Mouse (Mus musculus): ENCODE data around the gene Tlk2. TPM values are rescaled to one million over a fixed set of nuclear protein-coding genes. Genes with fewer than 3 reads are reported as not detected.

Tlk2 gene
- 121 TPM for polyA plus RNA-seq (2014; fragmentation: Illumina TruSeq; extraction: RNeasy Lipid Tissue Mini Kit (QIAGEN cat#74804); ENCODE audit: low read depth, low replicate concordance)

DNA sequence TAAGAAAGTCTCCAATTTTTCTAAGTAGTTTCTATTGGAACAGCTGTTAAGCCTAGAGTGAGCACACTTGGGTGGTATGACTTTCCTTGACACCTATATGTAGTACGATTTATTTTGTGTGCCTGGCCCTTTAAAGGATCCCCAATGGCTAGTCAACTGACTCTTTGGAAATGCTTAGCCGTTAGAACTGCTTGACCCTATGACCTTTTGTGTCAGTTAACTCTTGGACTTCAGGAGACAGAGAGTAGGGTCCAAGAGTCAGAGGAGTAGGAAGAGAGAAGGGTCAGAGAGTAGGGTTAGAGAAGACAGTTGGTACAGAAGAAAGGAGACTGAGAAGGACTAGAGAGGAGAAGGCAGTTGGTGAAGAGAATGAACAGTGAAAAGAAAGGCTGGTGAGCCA, at the start of gene Tlk2:
Gene Tlk2 (plus strand): TSS at position 292 of the 400 bp plus-strand sequence.

DNA sequence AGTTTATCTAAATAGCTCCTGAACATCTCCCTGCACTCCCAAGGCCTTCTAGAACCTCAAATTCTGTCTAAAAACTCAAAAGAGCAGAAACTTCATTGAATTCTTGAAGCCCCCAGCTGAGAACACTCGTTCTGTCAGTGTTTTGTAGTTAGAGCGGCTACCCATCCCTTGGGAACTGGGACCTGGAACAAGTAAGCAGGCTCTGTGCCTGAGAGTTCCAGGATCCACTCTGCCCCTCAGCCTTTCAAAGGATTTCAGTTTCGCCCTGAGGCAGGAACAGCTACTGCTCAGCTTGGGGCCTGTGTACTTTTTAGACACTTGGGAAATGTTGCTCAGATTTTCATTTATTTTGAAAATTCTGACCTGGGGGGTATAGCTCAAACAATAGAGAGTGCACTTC, 32.0 kb upstream of the Tlk2 start, which contains the start of gene Gm10842:
Gene Gm10842 (plus strand): TSS at position 301 of the 400 bp plus-strand sequence.

DNA sequence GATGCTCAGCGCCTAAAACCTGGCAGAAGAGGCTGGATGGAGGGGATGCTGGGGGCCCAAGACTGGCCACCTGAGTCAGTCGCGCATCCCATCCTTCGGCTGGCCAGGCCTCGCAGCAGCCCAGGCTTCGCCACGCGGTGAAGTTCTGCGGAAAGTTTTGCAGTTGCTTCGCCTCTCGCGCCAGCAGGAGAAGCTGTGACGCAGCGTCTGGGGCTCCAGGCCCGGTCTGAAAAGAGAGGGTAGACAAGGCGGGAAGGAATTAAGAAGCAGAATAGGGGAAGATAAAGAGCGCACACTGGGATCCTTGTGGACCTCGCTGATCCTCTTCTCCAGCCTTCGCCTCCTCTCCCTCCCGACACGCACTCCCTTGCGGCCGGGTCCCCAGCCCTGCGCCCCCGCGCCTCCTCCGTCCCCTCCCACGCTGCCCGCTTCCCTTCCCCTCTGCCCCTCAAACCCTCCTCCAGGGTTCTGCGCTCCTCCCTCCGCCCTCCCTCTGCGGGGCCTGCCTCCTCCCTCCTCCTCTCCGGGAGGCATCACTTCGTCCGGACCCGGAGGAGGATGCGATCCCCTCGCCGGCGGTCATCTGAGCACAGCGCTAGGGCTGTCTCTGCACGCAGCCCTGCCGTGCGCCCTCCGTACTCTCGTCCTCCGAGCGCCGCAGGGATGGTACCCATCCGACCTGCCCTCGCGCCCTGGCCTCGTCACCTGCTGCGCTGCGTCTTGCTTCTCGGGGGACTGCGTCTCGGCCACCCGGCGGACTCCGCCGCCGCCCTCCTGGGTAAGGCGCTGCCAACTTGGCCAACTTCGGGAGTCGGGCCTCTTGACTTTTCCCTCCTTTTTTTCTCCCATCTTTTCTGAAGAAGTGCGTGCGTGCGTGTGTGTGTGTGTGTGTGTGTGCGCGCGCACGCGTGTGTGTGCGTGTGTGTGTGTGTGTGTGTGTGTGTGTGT, 113.8 kb downstream of the Tlk2 start, which contains the start of gene Mrc2:
Gene Mrc2 (plus strand): TSS at position 520 of the 948 bp plus-strand sequence.

Other genes with a start within 250 kb of the Tlk2 start
- 1.2 TPM for gene Efcab3, start 115.2 kb upstream of the Tlk2 start, polyA plus RNA-seq (2014; fragmentation: Illumina TruSeq; extraction: RNeasy Lipid Tissue Mini Kit (QIAGEN cat#74804); ENCODE audit: low read depth, low replicate concordance)
- gene Mettl2, start 52.4 kb upstream of the Tlk2 start, polyA plus RNA-seq (2014; fragmentation: Illumina TruSeq; extraction: RNeasy Lipid Tissue Mini Kit (QIAGEN cat#74804); ENCODE audit: low read depth, low replicate concordance) = 24.8 TPM
- gene Gm10842, start 31.9 kb upstream of the Tlk2 start, polyA plus RNA-seq (2014; fragmentation: Illumina TruSeq; extraction: RNeasy Lipid Tissue Mini Kit (QIAGEN cat#74804); ENCODE audit: low read depth, low replicate concordance) = not detected
- gene Mrc2, start 113.8 kb downstream of the Tlk2 start, polyA plus RNA-seq (2014; fragmentation: Illumina TruSeq; extraction: RNeasy Lipid Tissue Mini Kit (QIAGEN cat#74804); ENCODE audit: low read depth, low replicate concordance) = 0.17 TPM